Mouse (Mus musculus): ENCODE results near the gene Cers5. TPM values are rescaled to one million over a fixed set of nuclear protein-coding genes. Genes with fewer than 3 reads are reported as not detected.

Cers5 gene
- polyA plus RNA-seq, 1 experiment = 16.6 TPM

DNA sequence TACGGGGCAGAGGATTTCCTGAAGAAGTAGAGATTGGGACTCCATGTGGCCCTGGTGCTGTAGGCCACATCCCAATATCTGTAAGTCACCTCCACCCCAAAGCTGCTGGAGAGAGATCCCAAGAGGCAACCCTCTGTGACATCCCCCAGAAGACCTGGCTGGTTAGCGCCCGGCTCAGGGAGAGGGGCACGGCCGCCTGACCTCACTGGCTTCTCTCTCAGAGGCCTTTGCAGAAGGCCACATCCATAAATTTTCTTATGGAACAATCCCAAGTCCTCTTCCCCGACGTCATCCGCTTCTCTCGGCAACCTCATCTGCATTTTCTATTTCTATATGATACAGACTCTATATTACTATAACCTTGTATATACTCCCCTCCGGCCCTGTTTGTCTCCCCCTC is 73.0 kb downstream of the Cers5 start:
- Histone ChIP-seq H3K4me1 (ENCODE audit: control insufficient read depth, insufficient read depth, insufficient read length, low read length) (peaks cover 11% of the 10 kb centered on the region; the same call in 1 of the 2 replicates), H3K4me3 (ENCODE audit: insufficient read depth, low read depth, low read length) (no peak overlapping the region), H3K27ac (replicated peaks; ENCODE audit: low read depth, low read length) (no peak overlapping the region)

- no peak overlapping the region for H3K4me3 ChIP-seq (ENCODE audit: insufficient read depth, low read depth, low read length)
- no peak overlapping the region for H3K27ac ChIP-seq (replicated peaks; ENCODE audit: low read depth, low read length)
- H3K4me1 ChIP-seq (ENCODE audit: control insufficient read depth, insufficient read depth, insufficient read length, low read length) = peaks cover 7% of the 10 kb centered on the region; the same call in 1 of the 2 replicates
Observed at GRCm38 (mm10) chr15:99698533-99699085, 74.1 kb downstream of the Cers5 start.

DNA sequence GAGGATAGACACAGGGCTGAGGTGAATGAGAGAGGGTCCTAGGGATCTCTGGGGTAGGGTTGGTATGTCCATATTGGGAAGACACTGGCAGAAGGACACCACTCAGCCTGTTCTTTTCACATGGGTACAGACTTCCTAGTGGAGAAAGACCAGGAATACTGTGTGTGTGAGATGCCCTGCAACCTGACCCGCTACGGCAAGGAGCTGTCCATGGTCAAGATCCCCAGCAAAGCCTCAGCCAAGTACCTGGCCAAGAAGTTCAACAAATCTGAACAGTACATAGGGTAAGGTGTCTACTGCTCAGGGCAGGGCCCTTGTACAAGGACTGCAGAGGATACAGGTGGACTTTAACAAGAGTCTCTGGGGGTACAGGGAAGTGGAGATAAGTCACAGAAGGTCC is 75.4 kb downstream of the Cers5 start:
- Histone ChIP-seq H3K4me1 (ENCODE audit: control insufficient read depth, insufficient read depth, insufficient read length, low read length) (no peaks in the 10 kb centered on the region; the same call in 1 of the 2 replicates), H3K4me3 (ENCODE audit: insufficient read depth, low read depth, low read length) (no peak overlapping the region), H3K27ac (replicated peaks; ENCODE audit: low read depth, low read length) (no peak overlapping the region)

GRCm38 (mm10) chr15:99691976-99692375 is 80.7 kb downstream of the Cers5 start:
- Histone ChIP-seq H3K27ac (replicated peaks; ENCODE audit: low read depth, low read length) (no peak overlapping the region), H3K4me3 (ENCODE audit: insufficient read depth, low read depth, low read length) (no peak overlapping the region), H3K4me1 (ENCODE audit: control insufficient read depth, insufficient read depth, insufficient read length, low read length) (no peaks in the 10 kb centered on the region; the same call in 1 of the 2 replicates)

DNA sequence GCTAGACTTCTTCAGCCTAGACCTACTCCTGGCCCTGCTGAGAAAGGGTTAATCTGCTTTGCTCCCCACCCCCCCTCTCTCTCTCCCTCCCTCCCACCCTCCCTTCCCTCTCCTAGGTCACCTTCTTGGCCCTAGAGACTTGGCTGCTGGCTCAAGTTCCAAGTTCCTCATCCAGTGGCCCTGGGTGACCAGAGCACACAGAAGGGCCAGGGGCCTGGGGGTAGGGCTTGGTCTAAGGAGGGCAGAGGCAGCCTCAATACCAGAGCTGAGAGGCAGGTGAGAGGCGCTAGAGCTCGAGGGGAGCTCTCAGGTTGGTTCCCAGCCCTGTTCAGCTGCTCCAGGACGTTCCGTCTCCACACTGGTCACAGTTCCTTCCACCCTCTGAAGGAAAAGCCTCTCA is 81.8 kb downstream of the Cers5 start:
- Histone ChIP-seq H3K27ac (replicated peaks; ENCODE audit: low read depth, low read length) (no peak overlapping the region), H3K4me3 (ENCODE audit: insufficient read depth, low read depth, low read length) (no peak overlapping the region), H3K4me1 (ENCODE audit: control insufficient read depth, insufficient read depth, insufficient read length, low read length) (no peaks in the 10 kb centered on the region; the same call in 1 of the 2 replicates)

DNA sequence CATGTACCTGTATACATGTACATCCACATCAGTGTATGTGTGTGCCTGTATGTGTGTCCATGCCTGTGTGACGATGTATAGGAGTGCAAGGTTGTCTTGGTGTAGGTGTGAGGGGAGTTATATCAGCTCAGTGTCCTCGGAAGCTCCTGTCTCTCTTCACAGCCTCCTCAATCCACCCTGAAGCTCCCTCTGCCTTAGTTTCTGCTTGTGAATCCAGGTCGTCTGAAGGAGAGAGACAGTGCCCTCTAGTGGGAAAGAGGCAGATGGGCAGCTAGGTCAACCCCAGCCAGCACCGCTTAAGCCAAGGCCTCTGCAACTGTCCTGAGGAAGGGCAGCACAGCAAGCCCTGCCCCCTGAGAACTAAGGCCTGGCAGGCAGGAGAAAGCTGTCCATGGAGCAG is 84.0 kb downstream of the Cers5 start:
- Histone ChIP-seq H3K4me3 (ENCODE audit: insufficient read depth, low read depth, low read length) (no peak overlapping the region), H3K27ac (replicated peaks; ENCODE audit: low read depth, low read length) (no peak overlapping the region), H3K4me1 (ENCODE audit: control insufficient read depth, insufficient read depth, insufficient read length, low read length) (no peaks in the 10 kb centered on the region; the same call in 1 of the 2 replicates)

Other genes with a start within 250 kb of the Cers5 start
- not detected in 2 replicates for gene Faim2, start 244.7 kb downstream of the Cers5 start, polyA plus RNA-seq (2012; ENCODE audit: insufficient read depth, insufficient read length, missing spikeins)
- gene Aqp2, start 193.8 kb downstream of the Cers5 start, polyA plus RNA-seq (2012; ENCODE audit: insufficient read depth, insufficient read length, missing spikeins) = 1.1 TPM in 1 of 2 replicates, not detected in the other
- gene Aqp5, start 182.1 kb downstream of the Cers5 start, polyA plus RNA-seq (2012; ENCODE audit: insufficient read depth, insufficient read length, missing spikeins) = not detected in 2 replicates
- not detected in 2 replicates for gene Aqp6, start 171.5 kb downstream of the Cers5 start, polyA plus RNA-seq (2012; ENCODE audit: insufficient read depth, insufficient read length, missing spikeins)
- gene Racgap1, start 121.2 kb downstream of the Cers5 start, polyA plus RNA-seq (2012; ENCODE audit: insufficient read depth, insufficient read length, missing spikeins) = 1.9 TPM in 1 of 2 replicates, not detected in the other
- not detected in 2 replicates for gene Asic1, start 102.5 kb downstream of the Cers5 start, polyA plus RNA-seq (2012; ENCODE audit: insufficient read depth, insufficient read length, missing spikeins)
- gene Smarcd1, start 70.8 kb downstream of the Cers5 start, polyA plus RNA-seq (2012; ENCODE audit: insufficient read depth, insufficient read length, missing spikeins) = 14.9 and 17.4 TPM in 2 replicates
- gene Gm17349, start 67.4 kb downstream of the Cers5 start, polyA plus RNA-seq (2012; ENCODE audit: insufficient read depth, insufficient read length, missing spikeins) = not detected in 2 replicates
- gene Gpd1, start 55.4 kb downstream of the Cers5 start, polyA plus RNA-seq (2012; ENCODE audit: insufficient read depth, insufficient read length, missing spikeins) = 4,943 and 5,428 TPM in 2 replicates
- gene Cox14, start 47.3 kb downstream of the Cers5 start, polyA plus RNA-seq (2012; ENCODE audit: insufficient read depth, insufficient read length, missing spikeins) = 189 and 242 TPM in 2 replicates
- gene Lima1, start 102.6 kb upstream of the Cers5 start, polyA plus RNA-seq (2012; ENCODE audit: insufficient read depth, insufficient read length, missing spikeins) = 9.0 and 18.3 TPM in 2 replicates
- gene Fam186a, start 194.2 kb upstream of the Cers5 start, polyA plus RNA-seq (2012; ENCODE audit: insufficient read depth, insufficient read length, missing spikeins) = 1.9 and 2.2 TPM in 2 replicates
- gene Larp4, start 197.2 kb upstream of the Cers5 start, polyA plus RNA-seq (2012; ENCODE audit: insufficient read depth, insufficient read length, missing spikeins) = 38.5 and 38.8 TPM in 2 replicates

Measured in brown adipose tissue, adult 24 weeks (tissue).